Mouse (Mus musculus): ENCODE data around the gene Taar4. TPM values are rescaled to one million over a fixed set of nuclear protein-coding genes. Genes with fewer than 3 reads are reported as not detected.

Gene Taar4
- polyA plus RNA-seq, 1 experiment: not detected

GRCm38 (mm10) chr10:23970656-23971165, 10.4 kb downstream of the Taar4 start, which contains the start of gene Taar5:
Taar5 (plus strand) TSS chr10:23970706.
- Histone ChIP-seq H3K36me3 (ENCODE audit: control insufficient read depth, insufficient read depth) (no peaks in the 10 kb centered on the region), H3K4me3 (no peak within 1 kb of the TSS), H3K27me3 (ENCODE audit: control insufficient read depth, insufficient read depth, insufficient read length) (peaks cover 9% of the 10 kb centered on the region), H3K4me2 (ENCODE audit: low read depth) (no peak within 1 kb of the TSS), H3ac (ENCODE audit: control insufficient read depth, insufficient read length) (no peak within 1 kb of the TSS), H3K79me2 (ENCODE audit: control insufficient read depth, insufficient read depth) (no peaks in the 10 kb centered on the region)
- TF ChIP-seq TCF12 (IDR thresholded peaks at IDR 0.05; ENCODE audit: insufficient read depth, poor library complexity, severe bottlenecking) (no peak), MYOG (IDR thresholded peaks at IDR 0.05; ENCODE audit: control insufficient read depth in 1 of 3, insufficient read depth in 1 of 3, insufficient read length in 2 of 3, low read depth in 2 of 3) (no peak), POLR2AphosphoS2 (IDR thresholded peaks at IDR 0.05; ENCODE audit: insufficient read length, low read depth) (no peak)

GRCm38 (mm10) chr10:23971256-23971655, 11.0 kb downstream of the Taar4 start:
- no peaks in the 10 kb centered on the region for H3K79me2 ChIP-seq (ENCODE audit: control insufficient read depth, insufficient read depth)
- H3K4me3 ChIP-seq: no peak overlapping the region
- no peak overlapping the region for H3K4me2 ChIP-seq (ENCODE audit: low read depth)
- H3K36me3 ChIP-seq (ENCODE audit: control insufficient read depth, insufficient read depth): no peaks in the 10 kb centered on the region
- no peak overlapping the region for H3ac ChIP-seq (ENCODE audit: control insufficient read depth, insufficient read length)
- no peak for TF ChIP-seq E2F4 (IDR thresholded peaks at IDR 0.05; ENCODE audit: insufficient read depth)
- no peak for TF ChIP-seq POLR2AphosphoS2 (IDR thresholded peaks at IDR 0.05; ENCODE audit: insufficient read length, low read depth)
- no peak for TF ChIP-seq CEBPB (IDR thresholded peaks at IDR 0.05; ENCODE audit: insufficient read depth, poor library complexity, severe bottlenecking)
- TF ChIP-seq SRF (IDR thresholded peaks at IDR 0.05; ENCODE audit: control insufficient read depth, insufficient read length, low read depth): no peak
- TF ChIP-seq POLR2A (IDR thresholded peaks at IDR 0.05; ENCODE audit: insufficient read length, low read depth): no peak
- TF ChIP-seq MYOD1 (IDR thresholded peaks at IDR 0.05; ENCODE audit: control insufficient read depth in 1 of 3, insufficient read length in 2 of 3, low read depth in 2 of 3): no peak
- TF ChIP-seq MYOG (IDR thresholded peaks at IDR 0.05; ENCODE audit: control insufficient read depth in 1 of 3, insufficient read depth in 1 of 3, insufficient read length in 2 of 3, low read depth in 2 of 3): no peak
- TF ChIP-seq TCF12 (IDR thresholded peaks at IDR 0.05; ENCODE audit: insufficient read depth, poor library complexity, severe bottlenecking): no peak
- TF ChIP-seq REST (IDR thresholded peaks at IDR 0.05; ENCODE audit: insufficient read depth, insufficient read length): no peak
- no peak for TF ChIP-seq TCF3 (IDR thresholded peaks at IDR 0.05; ENCODE audit: insufficient read length, low read depth)
- TF ChIP-seq MAX (IDR thresholded peaks at IDR 0.05; ENCODE audit: low read depth): no peak
- TF ChIP-seq USF1 (IDR thresholded peaks at IDR 0.05; ENCODE audit: low read depth): no peak
- H3K27me3 ChIP-seq (ENCODE audit: control insufficient read depth, insufficient read depth, insufficient read length): peaks cover 9% of the 10 kb centered on the region

GRCm38 (mm10) chr10:23977958-23978357, 17.7 kb downstream of the Taar4 start:
- TF ChIP-seq MYOD1 (IDR thresholded peaks at IDR 0.05; ENCODE audit: control insufficient read depth in 1 of 3, insufficient read length in 2 of 3, low read depth in 2 of 3) (no peak), POLR2AphosphoS2 (IDR thresholded peaks at IDR 0.05; ENCODE audit: insufficient read length, low read depth) (no peak), TCF12 (IDR thresholded peaks at IDR 0.05; ENCODE audit: insufficient read depth, poor library complexity, severe bottlenecking) (no peak), MAX (IDR thresholded peaks at IDR 0.05; ENCODE audit: low read depth) (no peak), TCF3 (IDR thresholded peaks at IDR 0.05; ENCODE audit: insufficient read length, low read depth) (no peak), REST (IDR thresholded peaks at IDR 0.05; ENCODE audit: insufficient read depth, insufficient read length) (no peak), E2F4 (IDR thresholded peaks at IDR 0.05; ENCODE audit: insufficient read depth) (no peak)
- H3K4me2 ChIP-seq (ENCODE audit: low read depth): no peak overlapping the region
- no peaks in the 10 kb centered on the region for H3K27me3 ChIP-seq (ENCODE audit: control insufficient read depth, insufficient read depth, insufficient read length)
- no peak overlapping the region for H3ac ChIP-seq (ENCODE audit: control insufficient read depth, insufficient read length)
- no peaks in the 10 kb centered on the region for H3K79me2 ChIP-seq (ENCODE audit: control insufficient read depth, insufficient read depth)
- no peak overlapping the region for H3K4me3 ChIP-seq
- no peaks in the 10 kb centered on the region for H3K36me3 ChIP-seq (ENCODE audit: control insufficient read depth, insufficient read depth)

GRCm38 (mm10) chr10:23978901-23979705, 18.8 kb downstream of the Taar4 start:
- Histone ChIP-seq H3ac (ENCODE audit: control insufficient read depth, insufficient read length) (no peak overlapping the region), H3K36me3 (ENCODE audit: control insufficient read depth, insufficient read depth) (no peaks in the 10 kb centered on the region), H3K27me3 (ENCODE audit: control insufficient read depth, insufficient read depth, insufficient read length) (no peaks in the 10 kb centered on the region), H3K4me3 (no peak overlapping the region), H3K4me2 (ENCODE audit: low read depth) (no peak overlapping the region), H3K79me2 (ENCODE audit: control insufficient read depth, insufficient read depth) (no peaks in the 10 kb centered on the region)
- TF ChIP-seq POLR2A (IDR thresholded peaks at IDR 0.05; ENCODE audit: insufficient read length, low read depth): no peak
- no peak for TF ChIP-seq MYOG (IDR thresholded peaks at IDR 0.05; ENCODE audit: control insufficient read depth in 1 of 3, insufficient read depth in 1 of 3, insufficient read length in 2 of 3, low read depth in 2 of 3)
- no peak for TF ChIP-seq USF1 (IDR thresholded peaks at IDR 0.05; ENCODE audit: low read depth)
- no peak for TF ChIP-seq SRF (IDR thresholded peaks at IDR 0.05; ENCODE audit: control insufficient read depth, insufficient read length, low read depth)
- no peak for TF ChIP-seq REST (IDR thresholded peaks at IDR 0.05; ENCODE audit: insufficient read depth, insufficient read length)
- no peak for TF ChIP-seq E2F4 (IDR thresholded peaks at IDR 0.05; ENCODE audit: insufficient read depth)
- TF ChIP-seq MAX (IDR thresholded peaks at IDR 0.05; ENCODE audit: low read depth): no peak
- TF ChIP-seq TCF3 (IDR thresholded peaks at IDR 0.05; ENCODE audit: insufficient read length, low read depth): no peak

GRCm38 (mm10) chr10:23985546-23985945, 25.3 kb downstream of the Taar4 start, which contains the start of gene Taar6:
Taar6 (minus strand) TSS chr10:23985646.
- Histone ChIP-seq H3K27me3 (ENCODE audit: control insufficient read depth, insufficient read depth, insufficient read length) (peaks cover 5% of the 10 kb centered on the region), H3K4me3 (no peak within 1 kb of the TSS), H3K4me2 (ENCODE audit: low read depth) (no peak within 1 kb of the TSS), H3K79me2 (ENCODE audit: control insufficient read depth, insufficient read depth) (no peaks in the 10 kb centered on the region), H3ac (ENCODE audit: control insufficient read depth, insufficient read length) (no peak within 1 kb of the TSS), H3K36me3 (ENCODE audit: control insufficient read depth, insufficient read depth) (no peaks in the 10 kb centered on the region)
- TF ChIP-seq E2F4 (IDR thresholded peaks at IDR 0.05; ENCODE audit: insufficient read depth): no peak
- TF ChIP-seq CEBPB (IDR thresholded peaks at IDR 0.05; ENCODE audit: insufficient read depth, poor library complexity, severe bottlenecking): no peak
- no peak for TF ChIP-seq TCF12 (IDR thresholded peaks at IDR 0.05; ENCODE audit: insufficient read depth, poor library complexity, severe bottlenecking)
- TF ChIP-seq MYOD1 (IDR thresholded peaks at IDR 0.05; ENCODE audit: control insufficient read depth in 1 of 3, insufficient read length in 2 of 3, low read depth in 2 of 3): no peak

All from myocyte (in vitro differentiated cells).